Mouse (Mus musculus) CD4-positive, CD25-positive, alpha-beta regulatory T cell, adult 2 months (primary cell): Measurements from ENCODE around the gene Tmem183a.

ENCODE experiments used
- DNase-seq: peaks from one replicate; pipeline ENCODE4 v3.0.0-alpha.2; 2012; ENCODE audit warnings: low read depth, low spot score

Gene Tmem183a

GRCm38 (mm10) chr1:134361857-134362212, at the start of gene Tmem183a:
TSS of gene Tmem183a (minus strand) at chr1:134361979.
- DNase-seq, result peak; percentile 98

GRCm38 (mm10) chr1:134408080-134408479, 46.3 kb upstream of the Tmem183a start:
- DNase-seq, result no peak

- DNase-seq, result no peak
Observed at GRCm38 (mm10) chr1:134406414-134406771, 44.6 kb upstream of the Tmem183a start.

GRCm38 (mm10) chr1:134405509-134406413, 44.0 kb upstream of the Tmem183a start, which contains the start of gene Cyb5r1:
TSS of gene Cyb5r1 (plus strand) at chr1:134405559.
- peak; percentile 82 for DNase-seq

- DNase-seq, result peak; percentile 20
Observed at GRCm38 (mm10) chr1:134399735-134400134, 38.0 kb upstream of the Tmem183a start.

- DNase-seq, result no peak
Observed at GRCm38 (mm10) chr1:134398210-134398609, 36.4 kb upstream of the Tmem183a start.

GRCm38 (mm10) chr1:134393827-134394226, 32.0 kb upstream of the Tmem183a start:
- no peak for DNase-seq

GRCm38 (mm10) chr1:134385666-134386065, 23.9 kb upstream of the Tmem183a start, which contains the start of gene 4933406M09Rik:
TSS of gene 4933406M09Rik (plus strand) at chr1:134385940.
- no peak for DNase-seq

GRCm38 (mm10) chr1:134385176-134385575, 23.4 kb upstream of the Tmem183a start:
- no peak for DNase-seq

- no peak for DNase-seq
Observed at GRCm38 (mm10) chr1:134384581-134384980, 22.8 kb upstream of the Tmem183a start.

- peak; percentile 10 for DNase-seq
Observed at GRCm38 (mm10) chr1:134381795-134382625, 20.2 kb upstream of the Tmem183a start.

- no peak for DNase-seq
Observed at GRCm38 (mm10) chr1:134381051-134381450, 19.3 kb upstream of the Tmem183a start.

- no peak for DNase-seq
Observed at GRCm38 (mm10) chr1:134374124-134374523, 12.3 kb upstream of the Tmem183a start.

GRCm38 (mm10) chr1:134368777-134369337, 7.1 kb upstream of the Tmem183a start:
- peak; percentile 64 for DNase-seq

GRCm38 (mm10) chr1:134365491-134365890, 3.7 kb upstream of the Tmem183a start:
- DNase-seq, result no peak

- no peak for DNase-seq
Observed at GRCm38 (mm10) chr1:134363194-134363593, 1.4 kb upstream of the Tmem183a start.

- DNase-seq, result no peak
Observed at GRCm38 (mm10) chr1:134361195-134361856, 453 bp downstream of the Tmem183a start.

- DNase-seq, result no peak
Observed at GRCm38 (mm10) chr1:134360656-134361055, 1.1 kb downstream of the Tmem183a start.

- no peak for DNase-seq
Observed at GRCm38 (mm10) chr1:134357461-134357860, 4.3 kb downstream of the Tmem183a start.

GRCm38 (mm10) chr1:134353326-134353725, 8.5 kb downstream of the Tmem183a start:
- no peak for DNase-seq

- DNase-seq, result no peak
Observed at GRCm38 (mm10) chr1:134347791-134348190, 14.0 kb downstream of the Tmem183a start.
